Mouse (Mus musculus): ENCODE measurements around the gene Katnal1. TPM values are rescaled to one million over a fixed set of nuclear protein-coding genes. Genes with fewer than 3 reads are reported as not detected.

The Katnal1 gene
- 42.3 and 44.5 TPM in 2 replicates for polyA plus RNA-seq (2014; fragmentation: Nextera tagmentation; extraction: Ambion mirVana)

GRCm38 (mm10) chr5:148929116-148929449 is at the start of gene Katnal1:
Katnal1 (minus strand) TSS chr5:148929320.
- peak within 1 kb of the TSS; percentile 94 for H3K27ac ChIP-seq (ENCODE audit: low read depth, low read length)
- H3K27me3 ChIP-seq (ENCODE audit: control insufficient read depth, insufficient read depth, low read length), result no peaks in the 10 kb centered on the region
- peak within 1 kb of the TSS; percentile 87 for H3K4me3 ChIP-seq (ENCODE audit: low read depth, low read length)
- 1% methylated on average over 16 of the region's 16 CpGs for WGBS
- H3K36me3 ChIP-seq (ENCODE audit: control insufficient read depth, insufficient read depth, low read length), result no peaks in the 10 kb centered on the region
- peak within 1 kb of the TSS; percentile 81 for H3K9ac ChIP-seq (replicated peaks; ENCODE audit: low read depth, low read length)
- peak within 1 kb of the TSS; percentile 64 for H3K4me2 ChIP-seq (ENCODE audit: low read depth, low read length)
- peaks cover 3% of the 10 kb centered on the region; the same call in 1 of the 2 replicates for H3K4me1 ChIP-seq (ENCODE audit: control insufficient read depth, insufficient read depth, low read length)
- H3K9me3 ChIP-seq (ENCODE audit: control insufficient read depth, low read length), result no peaks in the 10 kb centered on the region
- no peak; the same call in 1 of the 2 replicates for ATAC-seq (ENCODE audit: low read depth)

DNA sequence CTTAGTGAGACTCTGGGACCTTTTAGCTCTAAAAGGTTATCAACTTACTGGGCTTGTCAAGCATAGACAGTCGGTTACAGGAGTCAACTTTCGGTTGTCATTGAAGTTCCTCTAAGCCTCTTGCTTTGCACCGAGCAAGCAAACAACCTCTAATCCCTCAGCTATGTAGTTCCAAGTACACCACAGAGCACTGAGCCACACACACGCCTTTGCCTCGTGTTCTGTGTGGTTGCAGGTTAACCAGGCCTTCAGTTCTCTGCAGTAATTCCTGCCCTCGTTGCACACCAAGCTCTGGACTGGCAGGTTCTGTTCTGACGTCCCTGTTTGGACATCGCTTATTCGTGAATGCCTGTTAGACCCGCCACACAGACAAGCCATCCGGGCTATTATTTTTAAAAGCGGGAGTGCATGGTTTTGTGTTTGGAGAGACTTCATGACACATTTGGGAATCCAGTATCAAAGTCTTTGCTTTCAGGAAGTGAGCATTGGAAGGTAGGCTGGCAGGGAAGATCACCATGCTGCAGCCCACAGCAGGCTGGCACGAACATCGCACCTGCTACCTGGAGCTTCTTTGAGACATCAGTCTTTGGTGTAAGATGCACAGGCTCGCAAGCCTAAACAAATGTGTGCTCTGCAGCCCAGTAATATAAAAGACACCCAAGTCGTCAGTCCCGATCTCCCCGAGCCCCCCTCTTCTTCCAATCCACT is 49.5 kb upstream of the Katnal1 start:
- Histone ChIP-seq H3K9ac (replicated peaks; ENCODE audit: low read depth, low read length) (no peak overlapping the region), H3K9me3 (ENCODE audit: control insufficient read depth, low read length) (no peaks in the 10 kb centered on the region), H3K36me3 (ENCODE audit: control insufficient read depth, insufficient read depth, low read length) (no peaks in the 10 kb centered on the region), H3K4me3 (ENCODE audit: low read depth, low read length) (no peak overlapping the region), H3K27ac (ENCODE audit: low read depth, low read length) (no peak overlapping the region), H3K4me1 (ENCODE audit: control insufficient read depth, insufficient read depth, low read length) (no peaks in the 10 kb centered on the region), H3K27me3 (ENCODE audit: control insufficient read depth, insufficient read depth, low read length) (no peaks in the 10 kb centered on the region), H3K4me2 (ENCODE audit: low read depth, low read length) (no peak overlapping the region)
- ATAC-seq (ENCODE audit: low read depth), result no peak
- WGBS, result 75% methylated on average over 18 of the region's 18 CpGs

DNA sequence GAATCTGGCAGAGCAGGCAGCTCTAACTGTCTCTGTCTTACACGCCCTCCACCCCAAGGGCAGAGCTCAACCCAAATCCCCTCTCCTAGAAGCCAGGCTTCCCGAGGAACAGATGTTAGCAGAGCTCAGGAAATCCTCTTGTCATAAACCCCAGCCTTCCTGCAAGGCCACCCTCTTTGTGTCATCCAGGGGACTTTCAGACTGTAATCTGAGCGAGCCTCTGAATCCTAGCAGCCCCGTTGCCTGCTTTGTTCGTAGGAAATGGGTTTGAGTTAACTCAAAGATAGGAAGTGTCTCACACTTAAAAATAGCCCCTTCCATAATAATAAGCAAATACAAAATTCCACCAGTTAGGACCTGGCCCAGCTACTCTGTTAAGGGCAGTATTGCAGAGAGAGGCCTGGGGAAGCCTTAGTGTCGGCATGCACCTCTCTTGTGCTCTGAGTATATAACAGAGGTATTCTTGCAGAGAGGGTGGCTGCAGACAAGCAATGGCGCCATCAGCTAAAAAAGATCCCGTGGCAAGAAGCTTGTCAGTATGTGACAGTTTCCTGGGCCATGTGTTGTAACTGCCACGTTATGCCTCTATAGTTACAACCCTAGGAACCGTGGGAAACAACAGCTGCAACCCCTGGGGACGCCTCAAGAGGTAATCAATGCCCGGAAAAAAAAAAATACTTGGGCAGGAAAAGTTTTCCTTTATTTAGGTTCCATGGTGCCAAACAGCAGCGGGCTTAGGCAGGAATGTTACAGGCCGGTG is 48.8 kb upstream of the Katnal1 start:
- Histone ChIP-seq H3K4me3 (ENCODE audit: low read depth, low read length) (no peak overlapping the region), H3K9ac (replicated peaks; ENCODE audit: low read depth, low read length) (no peak overlapping the region), H3K27me3 (ENCODE audit: control insufficient read depth, insufficient read depth, low read length) (no peaks in the 10 kb centered on the region), H3K4me1 (ENCODE audit: control insufficient read depth, insufficient read depth, low read length) (no peaks in the 10 kb centered on the region), H3K4me2 (ENCODE audit: low read depth, low read length) (no peak overlapping the region), H3K27ac (ENCODE audit: low read depth, low read length) (no peak overlapping the region), H3K9me3 (ENCODE audit: control insufficient read depth, low read length) (no peaks in the 10 kb centered on the region), H3K36me3 (ENCODE audit: control insufficient read depth, insufficient read depth, low read length) (no peaks in the 10 kb centered on the region)
- no peak for ATAC-seq (ENCODE audit: low read depth)
- WGBS, result 29% methylated on average over 14 of the region's 14 CpGs

- H3K27me3 ChIP-seq (ENCODE audit: control insufficient read depth, insufficient read depth, low read length), result no peaks in the 10 kb centered on the region
- H3K27ac ChIP-seq (ENCODE audit: low read depth, low read length), result no peak overlapping the region
- H3K9ac ChIP-seq (replicated peaks; ENCODE audit: low read depth, low read length), result no peak overlapping the region
- H3K4me1 ChIP-seq (ENCODE audit: control insufficient read depth, insufficient read depth, low read length), result no peaks in the 10 kb centered on the region
- no peaks in the 10 kb centered on the region for H3K9me3 ChIP-seq (ENCODE audit: control insufficient read depth, low read length)
- no peaks in the 10 kb centered on the region for H3K36me3 ChIP-seq (ENCODE audit: control insufficient read depth, insufficient read depth, low read length)
- no peak overlapping the region for H3K4me2 ChIP-seq (ENCODE audit: low read depth, low read length)
- 86% methylated on average over 8 of the region's 8 CpGs for WGBS
- no peak overlapping the region for H3K4me3 ChIP-seq (ENCODE audit: low read depth, low read length)
- no peak for ATAC-seq (ENCODE audit: low read depth)
Observed at GRCm38 (mm10) chr5:148976876-148977275, 47.8 kb upstream of the Katnal1 start.

DNA sequence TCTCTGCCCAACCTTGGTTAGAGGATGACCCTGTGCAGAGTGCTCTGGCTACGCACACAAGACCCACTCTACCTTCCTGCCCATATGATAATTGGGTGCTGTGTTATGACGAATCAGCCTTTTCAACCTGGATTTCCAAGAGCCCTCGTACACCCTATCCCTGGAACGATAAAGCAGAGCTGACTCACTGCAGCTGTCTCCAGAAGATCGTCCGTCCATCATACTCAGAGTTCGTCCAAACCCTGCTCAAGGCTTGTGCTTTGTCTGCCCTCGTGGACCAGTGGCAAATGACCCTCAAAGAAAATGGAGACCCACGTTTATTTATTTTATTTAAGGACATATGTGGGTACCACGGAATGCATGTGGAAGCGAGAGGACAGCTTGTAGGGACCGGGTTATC is 45.9 kb upstream of the Katnal1 start:
- Histone ChIP-seq H3K4me2 (ENCODE audit: low read depth, low read length) (no peak overlapping the region), H3K27ac (ENCODE audit: low read depth, low read length) (no peak overlapping the region), H3K36me3 (ENCODE audit: control insufficient read depth, insufficient read depth, low read length) (no peaks in the 10 kb centered on the region), H3K9me3 (ENCODE audit: control insufficient read depth, low read length) (no peaks in the 10 kb centered on the region), H3K4me3 (ENCODE audit: low read depth, low read length) (no peak overlapping the region), H3K4me1 (ENCODE audit: control insufficient read depth, insufficient read depth, low read length) (no peaks in the 10 kb centered on the region), H3K9ac (replicated peaks; ENCODE audit: low read depth, low read length) (no peak overlapping the region), H3K27me3 (ENCODE audit: control insufficient read depth, insufficient read depth, low read length) (no peaks in the 10 kb centered on the region)
- no peak for ATAC-seq (ENCODE audit: low read depth)
- WGBS, result 93% methylated on average over 12 of the region's 12 CpGs

DNA sequence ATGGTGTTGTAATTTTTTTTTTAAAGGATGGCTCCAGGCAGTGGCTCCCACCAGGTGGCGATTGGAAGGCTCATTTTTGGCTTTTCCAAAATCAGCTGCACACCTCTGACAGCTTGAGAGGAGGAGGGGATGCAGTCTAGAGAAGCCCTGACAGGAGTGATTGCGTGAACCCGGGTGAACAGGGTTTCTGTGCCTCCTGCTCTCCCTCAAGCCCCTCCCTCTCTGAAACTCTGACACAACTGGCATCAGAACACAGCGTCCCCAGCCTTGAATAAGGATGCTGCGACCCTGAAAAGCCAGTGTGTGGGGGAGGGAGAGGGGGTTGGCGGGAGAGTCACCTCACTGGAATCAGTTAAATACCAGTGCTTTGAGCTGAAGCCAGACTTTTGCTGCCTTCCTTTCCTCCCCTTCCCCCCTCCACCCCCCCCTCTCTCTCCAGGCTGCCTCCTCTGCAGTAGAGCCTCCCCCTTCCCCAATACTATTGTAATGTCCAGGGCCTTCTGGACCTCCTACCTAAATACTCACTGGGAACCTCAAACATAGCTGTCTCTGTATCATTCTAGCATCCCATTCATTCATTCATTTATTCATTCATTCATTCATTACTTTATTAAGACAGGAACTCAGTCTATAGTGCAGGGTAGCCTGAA is 44.0 kb upstream of the Katnal1 start:
- Histone ChIP-seq H3K4me1 (ENCODE audit: control insufficient read depth, insufficient read depth, low read length) (no peaks in the 10 kb centered on the region), H3K4me2 (ENCODE audit: low read depth, low read length) (no peak overlapping the region), H3K4me3 (ENCODE audit: low read depth, low read length) (no peak overlapping the region), H3K27me3 (ENCODE audit: control insufficient read depth, insufficient read depth, low read length) (no peaks in the 10 kb centered on the region), H3K9me3 (ENCODE audit: control insufficient read depth, low read length) (no peaks in the 10 kb centered on the region), H3K36me3 (ENCODE audit: control insufficient read depth, insufficient read depth, low read length) (no peaks in the 10 kb centered on the region), H3K9ac (replicated peaks; ENCODE audit: low read depth, low read length) (no peak overlapping the region), H3K27ac (ENCODE audit: low read depth, low read length) (no peak overlapping the region)
- WGBS, result 10% methylated on average over 6 of the region's 6 CpGs
- ATAC-seq (ENCODE audit: low read depth), result peak; percentile 31; the same call in 1 of the 2 replicates

- ATAC-seq (ENCODE audit: low read depth), result no peak
- H3K36me3 ChIP-seq (ENCODE audit: control insufficient read depth, insufficient read depth, low read length), result no peaks in the 10 kb centered on the region
- H3K4me3 ChIP-seq (ENCODE audit: low read depth, low read length), result no peak overlapping the region
- no peak overlapping the region for H3K4me2 ChIP-seq (ENCODE audit: low read depth, low read length)
- H3K9me3 ChIP-seq (ENCODE audit: control insufficient read depth, low read length), result no peaks in the 10 kb centered on the region
- H3K9ac ChIP-seq (replicated peaks; ENCODE audit: low read depth, low read length), result no peak overlapping the region
- WGBS, result 93% methylated on average over 8 of the region's 8 CpGs
- no peak overlapping the region for H3K27ac ChIP-seq (ENCODE audit: low read depth, low read length)
- no peaks in the 10 kb centered on the region for H3K27me3 ChIP-seq (ENCODE audit: control insufficient read depth, insufficient read depth, low read length)
- no peaks in the 10 kb centered on the region for H3K4me1 ChIP-seq (ENCODE audit: control insufficient read depth, insufficient read depth, low read length)
Observed at GRCm38 (mm10) chr5:148972167-148972566, 43.0 kb upstream of the Katnal1 start.

GRCm38 (mm10) chr5:148969648-148970047 is 40.5 kb upstream of the Katnal1 start:
- no peak for ATAC-seq (ENCODE audit: low read depth)
- 60% methylated on average over 9 of the region's 9 CpGs for WGBS

More at GRCm38 (mm10) chr5:148969648-148970047, 40.5 kb upstream of the Katnal1 start:
- H3K36me3 ChIP-seq (ENCODE audit: control insufficient read depth, insufficient read depth, low read length), result no peaks in the 10 kb centered on the region
- no peaks in the 10 kb centered on the region for H3K9me3 ChIP-seq (ENCODE audit: control insufficient read depth, low read length)
- no peak overlapping the region for H3K9ac ChIP-seq (replicated peaks; ENCODE audit: low read depth, low read length)
- H3K27ac ChIP-seq (ENCODE audit: low read depth, low read length), result no peak overlapping the region
- H3K4me3 ChIP-seq (ENCODE audit: low read depth, low read length), result no peak overlapping the region
- H3K4me2 ChIP-seq (ENCODE audit: low read depth, low read length), result no peak overlapping the region
- no peaks in the 10 kb centered on the region for H3K27me3 ChIP-seq (ENCODE audit: control insufficient read depth, insufficient read depth, low read length)
- H3K4me1 ChIP-seq (ENCODE audit: control insufficient read depth, insufficient read depth, low read length), result peaks cover 4% of the 10 kb centered on the region; the same call in 1 of the 2 replicates

Measured in neural tube, embryonic 14.5 days (tissue).